Mouse (Mus musculus) forebrain, embryonic 11.5 days (tissue): Measurements from ENCODE around the gene Anapc13. TPM values are rescaled to one million over a fixed set of nuclear protein-coding genes. Genes with fewer than 3 reads are reported as not detected.

Source experiments
- ATAC-seq: fragments of 200-750 bp; cut with Nextera tagmentation; replicated peaks from 2 replicates; pipeline ENCODE4 v1.8.0; 2017; ENCODE audit warnings: moderate TSS enrichment; ENCODE audit not compliant: low FRiP score
- DNase-seq: peaks from one replicate; pipeline ENCODE4 v3.0.0-alpha.2; 2017; ENCODE audit warnings: low spot score
- H3K27ac ChIP-seq: fragments of 300-500 bp; sonication (generic); 2 replicates; pipeline ENCODE4 v1.5.1; 2014; ENCODE audit warnings: low read depth, low read length
- H3K27me3 ChIP-seq: fragments of 300-500 bp; sonication (generic); 2 replicates; pipeline ENCODE4 v1.6.1; 2014; ENCODE audit warnings: mild to moderate bottlenecking, low read length, mixed read lengths; ENCODE audit not compliant: control insufficient read depth, insufficient read depth
- H3K36me3 ChIP-seq: fragments of 300-500 bp; sonication (generic); 2 replicates; pipeline ENCODE4 v1.6.1; 2014; ENCODE audit warnings: mild to moderate bottlenecking, low read length, moderate library complexity, mixed read lengths; ENCODE audit not compliant: control insufficient read depth, insufficient read depth
- H3K4me1 ChIP-seq: fragments of 300-500 bp; sonication (generic); replicated peaks from 2 replicates; pipeline ENCODE4 v1.6.1; 2014; ENCODE audit warnings: low read length, mixed read lengths; ENCODE audit not compliant: control insufficient read depth, insufficient read depth
- H3K4me2 ChIP-seq: fragments of 300-500 bp; sonication (generic); 2 replicates; pipeline ENCODE4 v1.6.1; 2014; ENCODE audit warnings: low read depth, mild to moderate bottlenecking, low read length, moderate library complexity, mixed read lengths; ENCODE audit not compliant: severe bottlenecking
- H3K4me3 ChIP-seq: fragments of 300-500 bp; sonication (generic); 2 replicates; pipeline ENCODE4 v1.5.1; 2014; ENCODE audit warnings: low read depth, low read length
- H3K9ac ChIP-seq: fragments of 300-500 bp; sonication (generic); 2 replicates; pipeline ENCODE4 v1.6.1; 2014; ENCODE audit warnings: low read length
- H3K9me3 ChIP-seq: fragments of 300-500 bp; sonication (generic); 2 replicates; pipeline ENCODE4 v1.6.1; 2016; ENCODE audit warnings: low read length, mixed read lengths; ENCODE audit not compliant: control insufficient read depth
- whole genome bisulfite sequencing: fragments of 180-500 bp; shearing (Covaris S2); extraction: QIAGEN DNeasy Blood & Tissue Kit; methylation state at CpG from one replicate; pipeline ENCODE4 v1.1.7; 2014; 5-methylcytosine and 5-hydroxymethylcytosine counted together
- polyA plus RNA-seq: library from polyadenylated mRNA; unstranded; fragments of >200 nt; fragmentation: Nextera tagmentation; extraction: Ambion mirVana; gene quantifications from 2 replicates; pipeline ENCODE4 v1.2.1, GENCODE M21; 2014

Anapc13 gene
- polyA plus RNA-seq, 1 experiment from 2014 or later, result 166 TPM

DNA sequence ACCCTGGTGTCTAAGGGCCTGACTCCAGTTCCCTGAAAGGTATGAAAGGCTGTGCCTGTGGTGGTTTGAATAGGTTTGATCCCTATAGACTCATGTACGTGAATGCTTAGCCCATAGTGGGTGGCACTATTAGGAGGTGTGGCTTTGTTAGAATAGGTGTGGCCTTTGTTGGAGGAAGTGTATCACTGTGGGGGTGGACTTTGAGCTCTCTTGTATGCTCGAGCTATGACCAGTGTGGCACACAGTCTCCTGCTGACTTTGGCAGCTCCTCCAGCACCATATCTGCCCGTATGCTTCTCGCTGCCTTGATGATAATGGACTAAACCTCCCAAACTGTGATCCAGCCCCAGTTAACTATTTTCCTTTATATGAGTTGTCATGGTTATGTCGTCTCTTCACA lies 49.8 kb downstream of the Anapc13 start:
- Histone ChIP-seq H3K27ac (no peak overlapping the region), H3K9me3 (no peaks in the 10 kb centered on the region), H3K4me1 (no peaks in the 10 kb centered on the region), H3K4me2 (no peak overlapping the region), H3K9ac (no peak overlapping the region), H3K36me3 (no peaks in the 10 kb centered on the region), H3K4me3 (no peak overlapping the region), H3K27me3 (no peaks in the 10 kb centered on the region)
- 79% methylated on average over 5 of the region's 5 CpGs for WGBS
- no peak for ATAC-seq
- no peak for DNase-seq

DNA sequence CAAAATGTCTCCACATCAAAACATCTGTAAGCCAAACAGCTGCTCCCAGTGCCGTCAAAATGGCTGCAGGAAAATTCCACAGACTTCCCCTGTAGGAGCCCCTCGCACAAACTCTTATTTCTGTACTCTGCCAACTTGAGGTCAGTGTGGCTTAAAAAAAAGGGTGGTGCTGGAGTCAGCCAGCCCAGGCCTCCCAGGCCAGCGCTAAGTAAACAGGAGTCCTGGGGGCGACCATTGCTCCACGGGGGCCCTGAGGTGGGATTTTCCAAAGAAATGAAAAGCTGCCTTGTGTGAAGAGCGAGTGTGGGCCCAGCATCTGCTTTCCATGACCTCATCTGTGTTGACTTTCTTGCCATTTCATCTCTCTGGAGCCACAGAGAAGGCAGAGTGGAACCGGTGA lies 55.4 kb downstream of the Anapc13 start:
- whole genome bisulfite sequencing, result 58% methylated on average over 7 of the region's 7 CpGs
- no peak overlapping the region for H3K4me3 ChIP-seq
- no peaks in the 10 kb centered on the region for H3K4me1 ChIP-seq
- H3K9ac ChIP-seq, result no peak overlapping the region
- no peaks in the 10 kb centered on the region for H3K27me3 ChIP-seq
- no peak overlapping the region for H3K4me2 ChIP-seq
- H3K27ac ChIP-seq, result no peak overlapping the region
- no peak for DNase-seq
- no peaks in the 10 kb centered on the region for H3K9me3 ChIP-seq
- no peak for ATAC-seq
- no peaks in the 10 kb centered on the region for H3K36me3 ChIP-seq

Other genes starting within 250 kb of the Anapc13 start
- gene Ky, start 120.5 kb upstream of the Anapc13 start, polyA plus RNA-seq, result 0.08 and 0.32 TPM in 2 replicates
- 51.4 and 53.2 TPM in 2 replicates for gene Cep63, start 238 bp downstream of the Anapc13 start, polyA plus RNA-seq
- gene Amotl2, start 90.4 kb downstream of the Anapc13 start, polyA plus RNA-seq, result 72.4 and 73.4 TPM in 2 replicates
- 26.3 and 32.8 TPM in 2 replicates for gene Ryk, start 208.6 kb downstream of the Anapc13 start, polyA plus RNA-seq